Mouse (Mus musculus) brown adipose tissue, adult 24 weeks (tissue): Measurements from ENCODE around the gene Nup85. TPM values are rescaled to one million over a fixed set of nuclear protein-coding genes. Genes with fewer than 3 reads are reported as not detected.
A peak's percentile ranks its signal among the peaks of the same experiment; 100 is the strongest.

Experiments
- H3K27ac ChIP-seq: fragments of 200-500 bp; replicated peaks from 2 replicates; pipeline ENCODE4 v1.5.1; 2012; ENCODE audit warnings: low read depth, mild to moderate bottlenecking, low read length
- H3K4me1 ChIP-seq: fragments of 200-500 bp; 2 replicates; pipeline ENCODE4 v1.6.1; 2012; ENCODE audit warnings: low read length, mixed read lengths; ENCODE audit not compliant: control insufficient read depth, insufficient read depth, insufficient read length
- H3K4me3 ChIP-seq: fragments of 200-500 bp; 2 replicates; pipeline ENCODE4 v1.5.1; 2012; ENCODE audit warnings: low read depth, mild to moderate bottlenecking, low read length, moderate library complexity; ENCODE audit not compliant: insufficient read depth
- polyA plus RNA-seq: library from polyadenylated mRNA; stranded (reverse); fragments of >200 nt; gene quantifications from 2 replicates; pipeline ENCODE4 v1.2.4, GENCODE M21; 2012; ENCODE audit not compliant: missing spikeins, insufficient read depth, insufficient read length

Nup85 gene
- polyA plus RNA-seq, 1 experiment, result 12.4 TPM

DNA sequence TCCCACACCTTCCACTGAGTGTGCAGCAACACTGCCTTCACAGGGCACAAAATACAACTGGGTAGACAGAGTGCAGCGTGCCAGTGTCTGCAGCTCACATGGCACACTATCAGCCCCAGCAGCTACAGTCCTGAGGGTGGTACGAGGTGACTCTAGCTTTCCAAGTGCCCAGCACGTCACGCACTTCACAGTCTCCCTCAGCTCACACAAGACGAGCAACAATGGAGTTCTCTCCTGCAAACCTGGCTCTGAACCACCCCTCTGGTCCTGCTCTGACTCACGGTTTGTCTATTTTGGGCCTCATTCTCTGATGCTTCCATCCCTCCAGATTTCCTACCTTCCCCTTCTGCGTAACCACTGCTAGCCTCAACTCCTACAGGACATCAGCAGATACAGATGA, 35.5 kb downstream of the Nup85 start:
- no peak overlapping the region for H3K27ac ChIP-seq

DNA sequence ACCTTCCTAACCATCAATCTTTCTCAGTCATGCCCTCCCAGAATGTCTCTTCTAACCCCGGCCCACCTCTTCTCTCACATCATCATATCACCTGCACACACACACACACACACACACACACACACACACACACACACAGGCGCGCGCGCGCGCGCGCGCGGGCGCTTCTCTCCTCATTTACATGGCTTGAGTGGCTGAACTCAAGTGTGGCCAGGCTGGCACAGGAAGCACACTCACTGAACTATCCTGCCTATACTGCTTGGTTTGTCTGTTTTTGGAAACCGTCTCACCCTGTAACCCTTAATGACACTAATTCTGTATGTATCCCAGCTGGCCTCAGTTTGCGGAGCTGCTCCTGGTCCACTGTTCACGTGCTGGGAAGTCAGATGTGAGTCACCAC, 36.5 kb downstream of the Nup85 start:
- Histone ChIP-seq H3K27ac (no peak overlapping the region), H3K4me3 (no peak overlapping the region), H3K4me1 (peaks cover 11% of the 10 kb centered on the region)

More for the DNA sequence above, 35.5 kb downstream of the Nup85 start:
- H3K4me3 ChIP-seq, result no peak overlapping the region
- H3K4me1 ChIP-seq, result peaks cover 10% of the 10 kb centered on the region

DNA sequence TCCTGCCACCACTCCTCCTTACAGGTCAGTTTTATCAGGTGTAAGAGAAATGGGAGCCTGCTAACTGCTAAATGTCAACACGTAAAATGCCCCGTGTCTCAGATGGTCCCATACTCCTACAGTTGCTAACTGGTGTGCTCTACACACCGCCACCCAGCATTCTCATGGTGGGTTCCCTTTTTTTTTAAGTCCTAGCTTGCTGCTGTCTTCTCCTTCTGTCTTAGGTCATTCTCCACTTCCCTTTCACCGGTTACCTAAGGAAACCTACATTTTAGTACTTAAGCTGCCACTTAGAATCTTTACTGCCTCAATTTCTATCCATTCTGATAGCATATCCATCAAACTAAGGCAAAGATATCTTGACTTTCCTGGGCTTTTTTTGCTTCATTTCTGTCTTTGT, 36.9 kb downstream of the Nup85 start:
- Histone ChIP-seq H3K4me1 (peaks cover 11% of the 10 kb centered on the region), H3K4me3 (no peak overlapping the region), H3K27ac (no peak overlapping the region)

DNA sequence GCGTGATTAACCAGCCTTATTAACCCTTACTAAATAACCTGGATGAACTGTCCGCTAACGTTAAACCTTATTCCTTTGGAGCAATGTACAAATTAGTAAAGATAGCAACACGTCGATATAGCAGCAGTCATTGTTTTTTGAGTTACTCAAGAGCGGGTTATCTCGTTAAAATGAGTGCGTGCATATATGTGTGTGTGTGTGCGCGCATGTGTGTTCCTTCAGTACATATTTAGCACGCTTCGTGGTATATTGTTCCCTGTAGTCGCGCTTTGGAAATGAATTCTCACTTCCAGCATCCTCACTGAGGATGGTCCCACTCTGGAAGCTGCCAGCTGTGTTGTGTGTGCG, 38.9 kb downstream of the Nup85 start:
- Histone ChIP-seq H3K27ac (peak overlapping the region; percentile 40), H3K4me3 (peak overlapping the region; percentile 88), H3K4me1 (peaks cover 11% of the 10 kb centered on the region)

DNA sequence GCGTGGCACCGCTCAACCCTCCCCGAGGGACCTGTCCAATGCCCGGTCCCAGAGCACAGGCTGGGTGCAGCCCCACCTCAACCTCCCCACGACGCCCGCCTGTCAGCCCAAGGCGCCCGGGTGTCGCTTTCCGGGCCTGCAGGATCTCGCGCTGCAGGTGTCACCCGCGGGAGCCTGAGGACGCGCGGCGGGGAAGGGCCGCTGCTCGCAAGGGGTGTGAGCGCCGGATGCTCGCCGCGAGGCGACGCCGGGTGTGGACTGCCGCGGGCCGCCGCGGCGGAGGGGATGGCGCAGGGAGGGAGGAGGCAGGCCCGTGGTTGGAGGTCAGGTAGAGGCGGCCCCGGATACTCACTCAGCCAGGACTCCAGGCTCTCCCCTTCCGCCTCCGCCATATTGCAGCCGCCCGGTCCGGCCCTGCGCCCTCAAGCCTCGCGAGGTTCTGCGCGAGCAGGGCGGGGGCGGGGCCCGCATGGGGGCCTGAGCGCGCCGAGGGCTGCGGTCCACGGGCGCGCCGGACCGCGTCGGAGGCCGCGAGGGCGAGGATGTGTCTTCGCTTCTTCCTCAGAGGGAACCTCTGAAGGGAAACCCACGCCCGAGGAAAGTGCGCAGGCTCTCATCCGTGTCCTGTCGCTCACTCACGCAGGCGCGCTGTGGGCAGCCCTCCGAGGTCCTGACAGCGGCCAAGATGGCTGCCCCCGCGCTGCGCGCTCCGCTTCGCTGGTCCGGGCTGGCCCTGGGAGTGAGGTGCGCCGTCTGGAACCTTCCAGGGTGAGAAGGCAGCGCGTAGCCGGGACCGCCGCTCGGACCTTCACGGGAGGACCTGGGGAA, 39.5 kb downstream of the Nup85 start, which contains the start of the genes Mrps7 and Gga3:
Mrps7 (plus strand) TSS at position 450 of the 828 bp plus-strand sequence.
Gga3 (minus strand) TSS at position 576 of the 828 bp plus-strand sequence.
- H3K4me3 ChIP-seq, result peak within 1 kb of the TSS; percentile 88

DNA sequence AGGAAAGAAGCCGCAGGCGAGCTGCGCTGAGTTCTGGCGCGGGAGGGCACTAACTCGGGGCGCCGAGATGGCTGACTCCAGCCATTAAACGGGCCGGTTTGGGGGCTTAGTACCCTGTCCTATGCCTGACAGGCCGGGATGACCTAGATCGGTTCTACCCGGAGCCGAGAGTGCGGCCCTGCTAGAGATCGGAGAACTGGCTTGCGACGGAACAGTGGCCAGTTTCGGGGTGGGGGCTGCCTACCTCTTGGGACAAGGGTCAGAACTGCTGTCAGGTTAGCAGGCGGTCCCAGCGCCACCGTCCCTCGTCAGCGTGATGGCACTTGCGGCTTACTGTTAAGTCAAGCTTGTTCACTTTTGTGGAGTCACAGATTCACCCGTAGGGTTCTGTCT, 40.1 kb downstream of the Nup85 start:
- Histone ChIP-seq H3K27ac (peak overlapping the region; percentile 99), H3K4me1 (peaks cover 11% of the 10 kb centered on the region), H3K4me3 (peak overlapping the region; percentile 88)

More for the DNA sequence above, 39.5 kb downstream of the Nup85 start, which contains the start of the genes Mrps7 and Gga3:
- H3K27ac ChIP-seq, result peak within 1 kb of the TSS; percentile 99
- H3K4me1 ChIP-seq, result peaks cover 11% of the 10 kb centered on the region

DNA sequence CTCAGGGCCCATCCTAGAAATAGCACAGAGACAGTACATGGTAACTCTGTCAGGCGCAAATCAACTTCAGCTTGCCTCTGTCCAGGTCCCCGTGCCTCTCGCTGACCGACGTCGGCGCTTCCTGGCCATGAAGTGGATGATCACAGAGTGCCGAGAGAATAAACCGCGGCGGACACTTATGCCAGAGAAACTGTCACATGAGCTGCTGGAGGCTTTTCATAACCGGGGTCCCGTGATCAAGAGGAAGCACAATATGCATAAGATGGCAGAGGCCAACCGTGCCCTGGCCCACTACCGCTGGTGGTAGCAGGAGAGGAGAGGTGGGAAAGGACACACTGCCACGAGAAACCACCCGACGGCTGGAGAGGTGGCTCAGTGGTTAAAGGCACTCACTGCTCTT, 42.5 kb downstream of the Nup85 start:
- Histone ChIP-seq H3K4me1 (peaks cover 11% of the 10 kb centered on the region), H3K27ac (no peak overlapping the region), H3K4me3 (no peak overlapping the region)

DNA sequence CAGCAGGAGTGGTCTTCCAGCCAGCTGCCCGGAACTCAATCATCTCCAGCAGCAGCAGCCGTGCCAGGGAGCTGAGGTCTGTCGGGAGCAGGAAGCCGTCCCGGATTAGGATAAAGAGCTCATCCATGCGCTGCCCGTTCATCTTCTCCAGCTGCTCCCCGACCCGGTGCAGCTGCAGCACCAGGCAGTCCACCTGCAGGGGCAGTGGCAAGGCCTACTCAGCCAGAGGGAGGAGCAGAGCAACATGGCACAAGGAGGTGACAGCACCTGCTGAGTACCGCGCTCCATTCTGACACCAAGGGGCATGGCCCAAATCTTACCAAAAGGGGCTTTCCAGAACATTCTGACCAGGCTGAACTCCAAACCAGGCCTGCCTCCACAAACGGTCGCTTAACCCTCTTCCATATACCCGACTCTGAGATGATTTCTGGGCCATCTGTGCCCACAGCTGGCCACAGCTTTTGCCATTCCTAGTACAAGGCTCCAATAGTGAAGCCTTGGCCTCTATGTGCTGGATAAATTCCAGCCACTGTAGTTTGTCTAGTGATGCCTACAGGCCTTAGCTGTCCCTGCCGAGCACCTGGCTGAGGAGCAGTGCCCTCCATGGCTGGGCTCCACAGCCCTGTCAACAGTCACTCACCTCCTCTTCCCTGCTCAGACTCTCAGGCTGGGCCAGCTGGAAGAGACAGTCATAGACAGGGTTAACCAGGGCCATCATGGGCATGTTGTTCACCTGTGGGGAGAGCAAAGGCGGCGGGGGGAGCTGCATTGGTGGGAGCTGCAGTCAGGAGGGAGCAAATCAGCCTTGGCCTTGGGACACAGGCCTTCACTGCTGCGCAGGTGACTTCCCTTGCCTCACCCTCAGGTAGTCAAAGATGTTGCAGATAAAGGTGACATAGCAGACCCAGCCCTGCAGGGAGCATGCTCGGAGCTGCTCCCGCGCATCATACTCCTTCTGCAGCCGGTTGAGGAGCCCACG, 44.5 kb downstream of the Nup85 start:
- no peak overlapping the region for H3K4me3 ChIP-seq
- H3K4me1 ChIP-seq, result peaks cover 3% of the 10 kb centered on the region

DNA sequence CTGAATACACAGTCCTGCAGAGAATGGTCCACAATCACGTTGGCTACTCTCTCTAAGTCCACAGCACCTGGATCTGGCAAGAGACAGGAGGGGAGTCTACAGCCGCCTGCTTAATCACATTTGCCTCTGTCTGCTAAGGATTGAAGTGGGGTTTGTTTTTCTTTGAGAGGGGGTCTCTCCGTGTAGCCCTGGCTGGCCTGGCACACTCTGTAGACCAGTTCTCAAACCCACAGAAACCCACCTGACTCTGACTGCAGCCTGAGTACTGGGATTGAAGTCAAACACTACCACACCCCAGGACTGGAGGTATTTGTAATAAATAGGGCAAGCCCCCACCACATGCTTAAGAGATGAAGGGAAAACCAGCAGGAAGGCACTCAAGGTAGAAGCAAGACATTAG, 45.3 kb downstream of the Nup85 start:
- H3K27ac ChIP-seq, result no peak overlapping the region
- peaks cover 7% of the 10 kb centered on the region for H3K4me1 ChIP-seq

More for the DNA sequence above, 44.5 kb downstream of the Nup85 start:
- H3K27ac ChIP-seq, result no peak overlapping the region

DNA sequence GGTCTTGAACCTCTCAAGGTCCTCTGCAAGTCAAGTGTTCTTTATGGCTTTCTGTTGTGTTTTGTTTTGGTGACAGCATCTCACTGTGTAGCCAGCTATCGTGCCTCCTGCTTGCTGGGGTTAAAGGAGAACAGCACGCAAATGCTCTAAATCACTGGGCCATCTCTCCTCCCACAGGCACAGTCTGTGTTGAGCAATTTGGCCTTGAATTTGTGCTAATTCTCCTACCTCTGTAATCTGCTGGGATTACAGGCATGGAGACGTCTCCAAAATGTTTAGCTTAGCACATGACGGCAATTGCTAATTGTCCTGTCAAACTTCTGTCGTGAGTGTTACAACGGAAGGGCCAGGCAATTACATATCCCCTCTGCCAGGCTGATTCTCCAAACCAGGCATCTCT, 46.9 kb downstream of the Nup85 start:
- H3K4me3 ChIP-seq, result no peak overlapping the region
- H3K27ac ChIP-seq, result peak overlapping the region; percentile 73; the same call in 1 of the 2 replicates

More for the DNA sequence above, 45.3 kb downstream of the Nup85 start:
- no peak overlapping the region for H3K4me3 ChIP-seq

DNA sequence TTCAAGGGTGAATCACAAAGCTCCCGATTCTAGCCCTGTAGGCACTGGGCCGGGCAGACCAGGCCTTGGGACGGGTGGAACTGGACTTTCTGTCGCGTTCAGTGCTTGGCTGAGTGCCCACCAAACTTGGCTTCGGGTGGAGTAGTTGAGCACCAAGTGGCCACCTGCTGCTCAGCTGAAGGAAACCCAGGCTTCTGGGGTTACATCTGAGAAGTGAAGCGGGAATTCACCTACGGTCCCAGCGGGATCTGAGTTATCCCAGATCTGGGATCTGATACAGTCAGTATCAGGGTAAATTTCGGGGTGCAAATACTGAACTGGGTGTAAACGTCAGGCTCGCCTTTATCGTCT, 47.8 kb downstream of the Nup85 start:
- Histone ChIP-seq H3K4me1 (peaks cover 12% of the 10 kb centered on the region), H3K27ac (peak overlapping the region; percentile 73), H3K4me3 (peak overlapping the region; percentile 83)

More for the DNA sequence above, 46.9 kb downstream of the Nup85 start:
- H3K4me1 ChIP-seq, result peaks cover 11% of the 10 kb centered on the region

DNA sequence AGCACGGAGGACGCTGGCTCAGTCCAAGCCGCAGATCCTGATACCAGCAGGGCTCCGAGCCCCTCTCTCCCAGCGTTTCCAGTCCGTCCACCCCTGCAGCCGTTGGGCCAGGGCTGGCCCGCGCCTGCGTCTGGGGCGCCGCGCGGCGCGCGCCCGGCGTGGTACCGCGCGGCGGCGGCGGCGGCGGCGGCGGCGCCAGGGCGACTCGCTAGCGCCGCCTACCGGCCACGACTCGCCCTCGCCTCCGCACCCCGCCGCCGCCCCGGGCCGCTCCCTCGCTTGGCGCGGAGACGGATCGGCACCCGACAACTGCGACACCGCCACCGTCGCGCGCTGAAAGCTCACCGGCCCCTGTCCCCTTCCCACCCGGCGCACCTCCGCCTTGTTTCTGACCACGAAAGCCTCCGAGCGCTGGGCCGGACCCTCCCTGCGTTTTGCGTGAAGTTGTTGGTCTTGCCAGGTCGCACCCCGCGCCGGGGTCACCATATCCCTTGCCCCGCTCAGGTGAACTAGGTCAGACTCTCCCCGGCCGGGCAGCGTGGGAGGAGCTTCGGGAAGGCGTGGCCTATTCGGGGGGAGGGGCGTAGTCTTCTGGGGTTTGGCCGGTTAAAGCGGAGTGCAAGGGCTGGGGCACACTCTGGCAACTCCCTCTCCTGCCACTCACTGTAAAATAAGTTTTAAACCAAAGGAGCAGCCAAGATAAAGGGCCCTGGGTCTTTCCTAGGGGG, 48.3 kb downstream of the Nup85 start, which contains the start of gene Mif4gd:
Mif4gd (minus strand) TSS at position 560 of the 728 bp plus-strand sequence.
- peaks cover 15% of the 10 kb centered on the region for H3K4me1 ChIP-seq
- H3K4me3 ChIP-seq, result peak within 1 kb of the TSS; percentile 83
- peak within 1 kb of the TSS; percentile 92 for H3K27ac ChIP-seq

DNA sequence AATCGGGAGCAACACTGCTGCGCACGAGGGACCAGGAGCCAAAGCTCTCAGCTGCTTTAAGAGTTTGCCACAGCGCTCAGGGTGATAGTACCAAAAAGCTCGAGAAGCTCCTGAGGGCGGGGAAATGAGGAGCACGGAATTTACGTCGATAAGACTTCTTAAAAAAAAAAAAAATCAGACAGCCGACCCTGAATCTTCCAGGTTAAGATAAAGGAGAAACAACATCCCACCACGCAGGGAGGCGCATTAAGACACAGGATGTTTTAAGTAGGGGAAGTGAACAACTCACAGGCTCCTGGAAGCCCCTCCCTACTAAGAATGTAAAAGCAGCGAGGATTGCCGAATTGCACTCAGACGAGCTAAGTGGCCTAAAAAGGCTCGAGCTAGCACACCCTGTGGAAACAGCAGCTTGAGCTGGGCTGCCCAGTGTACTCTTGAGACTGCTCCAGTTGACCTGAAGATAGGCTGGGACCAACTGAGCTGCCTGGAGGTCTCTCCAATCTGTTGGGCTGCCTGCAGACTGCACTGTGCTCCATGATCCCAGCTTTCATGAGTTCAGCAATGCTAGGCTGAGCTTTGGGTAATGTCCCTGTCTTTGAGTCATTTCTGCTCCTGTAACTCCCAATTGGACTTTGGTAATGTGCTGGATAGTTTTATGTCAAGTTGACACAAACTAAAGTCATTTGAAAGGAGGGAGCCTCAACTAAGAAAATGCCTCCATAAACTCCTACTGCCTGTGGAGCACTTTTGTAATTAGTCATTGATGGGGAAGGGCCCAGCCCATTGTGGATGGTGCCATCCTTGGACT, 49.1 kb downstream of the Nup85 start:
- Histone ChIP-seq H3K27ac (peak overlapping the region; percentile 54), H3K4me1 (peaks cover 15% of the 10 kb centered on the region)

More for the DNA sequence above, 49.1 kb downstream of the Nup85 start:
- H3K4me3 ChIP-seq, result peak overlapping the region; percentile 83
